Mouse (Mus musculus) embryonic fibroblast, embryonic 13.5 days (primary cell): Measurements from ENCODE around the gene Parp14.

ENCODE experiments used
- CTCF ChIP-seq: IDR thresholded peaks from 2 replicates; pipeline ENCODE4 v1.5.1; 2011; ENCODE audit warnings: mild to moderate bottlenecking, control low read depth, low read length, moderate library complexity, borderline replicate concordance; ENCODE audit not compliant: insufficient read depth
- POLR2A ChIP-seq: IDR thresholded peaks from 2 replicates; pipeline ENCODE4 v1.6.1; 2011; ENCODE audit warnings: low read depth, mild to moderate bottlenecking, control low read depth, low read length, moderate library complexity

GRCm38 (mm10) chr16:35787163-35787562 lies 84.2 kb downstream of the Parp14 start:
- TF ChIP-seq CTCF = no peak
- no peak for TF ChIP-seq POLR2A
